Mouse (Mus musculus): ENCODE measurements around the gene Nat9. TPM values are rescaled to one million over a fixed set of nuclear protein-coding genes. Genes with fewer than 3 reads are reported as not detected.

Gene Nat9
- 7.6 and 9.0 TPM in 2 replicates for polyA plus RNA-seq (2012; rRNA removed)

GRCm38 (mm10) chr11:115187693-115188092 is at the start of gene Nat9:
TSS of gene Nat9 (minus strand) at chr11:115187859.

GRCm38 (mm10) chr11:115187224-115187639 is 427 bp downstream of the Nat9 start, which contains the start of gene Tmem104:
TSS of gene Tmem104 (plus strand) at chr11:115187487.

GRCm38 (mm10) chr11:115162832-115163480 is 24.7 kb downstream of the Nat9 start, which contains the start of gene Slc9a3r1:
TSS of gene Slc9a3r1 (plus strand) at chr11:115163341.

GRCm38 (mm10) chr11:115133800-115134199 is 53.9 kb downstream of the Nat9 start, which contains the start of gene Cd300lf:
TSS of gene Cd300lf (minus strand) at chr11:115133992.

Other genes starting within 250 kb of the Nat9 start
- gene Cd300c, start 218.7 kb downstream of the Nat9 start, polyA plus RNA-seq (2012; rRNA removed) = 0.08 and 0.09 TPM in 2 replicates
- gene Cd300ld, start 197.9 kb downstream of the Nat9 start, polyA plus RNA-seq (2012; rRNA removed) = 0.85 and 1.1 TPM in 2 replicates
- gene Cd300c2, start 186.0 kb downstream of the Nat9 start, polyA plus RNA-seq (2012; rRNA removed) = 4.0 and 6.0 TPM in 2 replicates
- not detected in 2 replicates for gene Cd300ld2, start 171.7 kb downstream of the Nat9 start, polyA plus RNA-seq (2012; rRNA removed)
- gene Cd300ld4, start 160.8 kb downstream of the Nat9 start, polyA plus RNA-seq (2012; rRNA removed) = 0.07 TPM in 1 of 2 replicates, not detected in the other
- 0.06 and 0.15 TPM in 2 replicates for gene Cd300ld5, start 150.1 kb downstream of the Nat9 start, polyA plus RNA-seq (2012; rRNA removed)
- gene Cd300ld3, start 139.4 kb downstream of the Nat9 start, polyA plus RNA-seq (2012; rRNA removed) = 0.53 and 0.97 TPM in 2 replicates
- 0.50 and 0.73 TPM in 2 replicates for gene Cd300e, start 125.7 kb downstream of the Nat9 start, polyA plus RNA-seq (2012; rRNA removed)
- gene Rab37, start 96.4 kb downstream of the Nat9 start, polyA plus RNA-seq (2012; rRNA removed) = 1.6 and 1.8 TPM in 2 replicates
- 1.7 and 2.1 TPM in 2 replicates for gene Cd300lf, start 53.9 kb downstream of the Nat9 start, polyA plus RNA-seq (2012; rRNA removed)
- 37.4 and 43.9 TPM in 2 replicates for gene Slc9a3r1, start 24.5 kb downstream of the Nat9 start, polyA plus RNA-seq (2012; rRNA removed)
- 1.2 and 1.7 TPM in 2 replicates for gene Tmem104, start 372 bp downstream of the Nat9 start, polyA plus RNA-seq (2012; rRNA removed)
- 0.12 and 0.20 TPM in 2 replicates for gene Grin2c, start 79.4 kb upstream of the Nat9 start, polyA plus RNA-seq (2012; rRNA removed)
- 12.0 and 14.4 TPM in 2 replicates for gene Fdxr, start 89.2 kb upstream of the Nat9 start, polyA plus RNA-seq (2012; rRNA removed)
- gene Fads6, start 109.8 kb upstream of the Nat9 start, polyA plus RNA-seq (2012; rRNA removed) = 6.1 and 6.9 TPM in 2 replicates
- gene Otop2, start 119.3 kb upstream of the Nat9 start, polyA plus RNA-seq (2012; rRNA removed) = not detected in 2 replicates
- 0.05 and 0.07 TPM in 2 replicates for gene Ush1g, start 134.2 kb upstream of the Nat9 start, polyA plus RNA-seq (2012; rRNA removed)
- gene Otop3, start 146.9 kb upstream of the Nat9 start, polyA plus RNA-seq (2012; rRNA removed) = not detected in 2 replicates
- gene Hid1, start 179.9 kb upstream of the Nat9 start, polyA plus RNA-seq (2012; rRNA removed) = 0.57 and 0.70 TPM in 2 replicates
- 1.4 and 1.5 TPM in 2 replicates for gene Cdr2l, start 194.1 kb upstream of the Nat9 start, polyA plus RNA-seq (2012; rRNA removed)
- 38.7 and 39.5 TPM in 2 replicates for gene Mrpl58, start 215.9 kb upstream of the Nat9 start, polyA plus RNA-seq (2012; rRNA removed)
- 362 and 391 TPM in 2 replicates for gene Atp5h, start 232.1 kb upstream of the Nat9 start, polyA plus RNA-seq (2012; rRNA removed)
- gene Kctd2, start 232.3 kb upstream of the Nat9 start, polyA plus RNA-seq (2012; rRNA removed) = 6.4 and 6.8 TPM in 2 replicates

Data from liver, embryonic 14 days (tissue).